Mouse (Mus musculus): Measurements from ENCODE around the gene Hmgn5.

Hmgn5 gene

DNA sequence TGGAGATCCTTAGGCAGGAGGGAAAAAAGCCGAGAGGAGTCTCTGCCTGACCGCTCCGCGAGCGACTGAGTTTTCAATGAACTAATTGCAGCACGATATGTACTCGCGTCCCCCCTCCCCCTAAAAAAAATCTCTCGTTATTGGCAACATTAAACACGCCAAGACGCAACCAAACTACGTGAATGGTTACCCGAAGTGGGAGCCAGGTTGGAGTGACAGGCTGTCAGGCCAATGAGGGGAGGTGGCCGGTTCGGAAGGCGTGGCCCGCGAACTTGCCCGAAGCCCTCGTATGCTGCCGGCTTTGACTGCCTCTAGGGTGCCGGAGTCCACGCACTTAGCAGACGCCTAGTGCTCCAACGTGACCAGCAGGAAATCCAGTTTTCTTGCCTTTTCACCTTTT lies at the start of gene Hmgn5:
TSS of gene Hmgn5 (minus strand) at position 122 of the 400 bp plus-strand sequence.
- 6% methylated on average over 23 of the region's 25 CpGs for WGBS

DNA sequence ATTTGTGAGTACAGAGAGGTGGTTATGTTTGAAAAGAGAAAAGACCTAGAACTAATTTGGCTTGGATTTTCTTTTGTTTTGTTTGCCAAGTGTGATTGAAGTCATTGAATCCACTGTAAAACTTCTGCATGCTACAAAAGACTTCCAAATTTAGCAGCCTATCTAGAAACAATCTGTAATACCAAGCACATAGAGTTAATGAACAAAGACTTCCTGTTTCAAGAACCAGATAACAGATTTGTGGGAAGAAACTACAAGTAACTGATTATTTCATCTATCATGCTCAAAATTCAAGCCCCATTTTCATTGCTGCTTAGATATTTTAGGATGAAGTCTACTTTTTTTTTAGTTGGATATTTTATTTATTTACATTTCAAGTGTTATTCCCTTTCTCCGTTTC lies 34.6 kb upstream of the Hmgn5 start:
- 73% methylated on average over 1 of the region's 1 CpGs for WGBS

DNA sequence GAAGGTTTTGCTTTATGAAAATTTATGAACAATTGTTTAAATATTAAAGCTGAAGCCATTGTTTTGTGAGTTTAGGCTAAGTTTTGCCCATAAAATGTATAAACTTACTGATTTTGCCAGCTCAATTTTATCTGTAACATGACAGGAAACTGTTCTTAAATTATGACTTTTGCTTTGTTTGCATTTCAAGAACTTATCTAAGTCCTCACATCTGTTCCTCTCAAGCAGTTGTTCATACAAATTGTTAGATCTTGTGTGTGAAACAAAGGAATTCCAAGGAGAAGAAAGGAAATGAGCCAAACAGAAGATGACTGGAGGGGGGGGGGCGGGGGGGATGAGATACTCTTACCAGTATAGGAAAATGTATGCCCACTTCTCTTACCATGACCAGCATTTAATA lies 13.0 kb upstream of the Hmgn5 start:
- WGBS, result 100% methylated on average over 1 of the region's 1 CpGs

- 60% methylated on average over 2 of the region's 2 CpGs for WGBS
Measured at GRCm38 (mm10) chrX:109020858-109021257, 7.7 kb upstream of the Hmgn5 start.

GRCm38 (mm10) chrX:109014166-109014565 lies 962 bp upstream of the Hmgn5 start:
- WGBS, result 12% methylated on average over 4 of the region's 4 CpGs

- WGBS, result 3% methylated on average over 17 of the region's 17 CpGs
Measured at GRCm38 (mm10) chrX:109013686-109014085, 482 bp upstream of the Hmgn5 start.

GRCm38 (mm10) chrX:109012371-109013031 lies 703 bp downstream of the Hmgn5 start:
- WGBS, result 3% methylated on average over 23 of the region's 23 CpGs

DNA sequence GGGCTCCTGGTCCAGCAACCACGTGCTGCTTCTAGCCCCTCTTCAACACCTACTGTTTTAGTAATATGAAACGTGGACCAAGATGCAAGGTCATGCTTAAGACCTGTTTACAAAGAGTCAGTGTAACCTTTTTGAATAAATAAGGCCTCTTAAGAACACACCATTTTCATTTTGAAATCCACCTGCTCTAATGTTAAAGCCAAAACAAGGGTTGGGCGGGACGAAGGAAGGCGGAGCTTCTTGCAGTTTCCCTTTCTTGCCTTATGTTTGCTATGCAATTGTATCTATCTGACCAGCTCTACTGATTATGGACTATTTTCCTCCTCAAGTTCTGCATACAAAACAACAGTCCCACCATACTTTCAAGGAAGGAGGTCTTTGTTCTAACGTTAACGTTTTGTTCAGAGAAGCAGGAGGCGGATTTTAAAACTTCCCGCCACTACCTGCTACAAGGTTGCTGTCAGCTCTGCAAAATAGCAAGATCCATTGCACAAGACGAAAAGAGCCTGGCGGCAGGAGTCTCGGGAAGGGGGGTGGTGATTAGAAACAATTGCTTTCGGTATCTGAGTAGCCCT lies 1.5 kb downstream of the Hmgn5 start:
- WGBS, result 8% methylated on average over 13 of the region's 13 CpGs

- 72% methylated on average over 4 of the region's 4 CpGs for WGBS
Measured at GRCm38 (mm10) chrX:109001277-109001676, 11.9 kb downstream of the Hmgn5 start.
